ENCODE assay signal across 8 mouse cellular contexts in genomic region chr10:81385603-81386306, GRCm38 (mm10). TPM values are rescaled to one million over a fixed set of nuclear protein-coding genes. Genes with fewer than 3 reads are reported as not detected.
A peak's percentile ranks its signal among the peaks of the same experiment; 100 is the strongest.
DNase-seq lines count a peak whose midpoint lies in the region; ATAC-seq and TF ChIP-seq lines count a peak whose summit lies in the region.

No protein-coding gene starts in this region.

- peaks cover 37% of the 10 kb centered on the region for H3K36me3 ChIP-seq in heart, embryonic 13.5 days
- peaks cover 56% of the 10 kb centered on the region for H3K36me3 ChIP-seq in G1E (replicated peaks)
- peaks cover 22% of the 10 kb centered on the region for H3K36me3 ChIP-seq in forebrain, embryonic 15.5 days
- H3K36me3 ChIP-seq in macrophage (ENCODE audit: inconsistent target) = peaks cover 22% of the 10 kb centered on the region; the same call in 1 of the 2 replicates

- H3K4me1 ChIP-seq in heart, embryonic 13.5 days = peaks cover 41% of the 10 kb centered on the region
- peaks cover 71% of the 10 kb centered on the region for H3K4me1 ChIP-seq in G1E (ENCODE audit: insufficient read depth, low read depth, low read length)
- H3K4me1 ChIP-seq in forebrain, embryonic 15.5 days = peaks cover 18% of the 10 kb centered on the region

- WGBS in heart, embryonic 13.5 days = 74% methylated on average over 22 of the region's 22 CpGs
- 84% methylated on average over 22 of the region's 22 CpGs for WGBS in forebrain, embryonic 15.5 days
- 86% methylated on average over 22 of the region's 22 CpGs for WGBS in macrophage (ENCODE audit: missing documents)

- H3K4me2 ChIP-seq in heart, embryonic 13.5 days = peak overlapping the region; percentile 92
- peak overlapping the region; percentile 96 for H3K4me2 ChIP-seq in forebrain, embryonic 15.5 days (replicated peaks)

- no peak overlapping the region for H3K27ac ChIP-seq in heart, embryonic 13.5 days (replicated peaks)
- no peak overlapping the region for H3K27ac ChIP-seq in forebrain, embryonic 15.5 days (replicated peaks)
- no peak overlapping the region for H3K27ac ChIP-seq in macrophage

- peak overlapping the region; percentile 89 for H3K4me3 ChIP-seq in heart, embryonic 13.5 days
- H3K4me3 ChIP-seq in G1E (ENCODE audit: low read depth, low read length) (peak overlapping the region; percentile 97), macrophage (ENCODE audit: inconsistent target) (peak overlapping the region; percentile 100; the same call in 1 of the 2 replicates)
- peak overlapping the region; percentile 93 for H3K4me3 ChIP-seq in forebrain, embryonic 15.5 days

- ATAC-seq in heart, embryonic 13.5 days (ENCODE audit: extremely low read depth, insufficient number of reproducible peaks, low FRiP score, low TSS enrichment) = no peak
- no peak for ATAC-seq in G1E (ENCODE audit: extremely low read depth, insufficient number of reproducible peaks, low FRiP score, poor library complexity, severe bottlenecking)
- ATAC-seq in forebrain, embryonic 15.5 days (replicated peaks) = no peak

- intact Hi-C loops in gastrocnemius, postnatal 14 days (cut with DNase I; ENCODE audit: low total_unique reads) = loop anchor here (5.0 kb wide), 1 partner anchor 67 kb away; no protein-coding TSS in a partner anchor

- H3K9me3 ChIP-seq in heart, embryonic 13.5 days = no peaks in the 10 kb centered on the region
- H3K9me3 ChIP-seq in G1E (replicated peaks) = no peaks in the 10 kb centered on the region
- H3K9me3 ChIP-seq in forebrain, embryonic 15.5 days = no peaks in the 10 kb centered on the region

- peak overlapping the region; percentile 93 for H3K9ac ChIP-seq in heart, embryonic 13.5 days
- no peak overlapping the region for H3K9ac ChIP-seq in forebrain, embryonic 15.5 days (replicated peaks)

- H3K27me3 ChIP-seq in heart, embryonic 13.5 days (replicated peaks) = no peaks in the 10 kb centered on the region
- H3K27me3 ChIP-seq in G1E (ENCODE audit: insufficient read depth, low read length) = no peaks in the 10 kb centered on the region
- no peaks in the 10 kb centered on the region for H3K27me3 ChIP-seq in forebrain, embryonic 15.5 days

- H3K79me2 ChIP-seq in macrophage (ENCODE audit: inconsistent target) = peaks cover 32% of the 10 kb centered on the region

- no peak for TF ChIP-seq CTCF in G1E (IDR thresholded peaks at IDR 0.05; ENCODE audit: low read depth, low read length)

- no peak for DNase-seq in heart, adult 9 months (ENCODE audit: low spot score in 2 of 2)
- no peak for DNase-seq in G1E (ENCODE audit: low spot score)
- DNase-seq in gastrocnemius, postnatal 14 days = no peak
- DNase-seq in spleen, postnatal 14 days (ENCODE audit: low spot score in 2 of 2) = no peak
- DNase-seq in right cerebral cortex, postnatal 4 days = no peak

RNA-seq across cellular contexts. Expression of gene Gm48551, which starts 1.5 kb away (rescaled TPM):
- polyA plus RNA-seq in heart, embryonic 13.5 days (2015; fragmentation: Nextera tagmentation; extraction: Ambion mirVana) = 2.1 and 2.3 TPM in 2 replicates
- 1.1 TPM in 1 of 2 replicates, not detected in the other for total RNA-seq in G1E (2014; fragmentation: Nextera tagmentation)
- 2.6 and 4.1 TPM in 2 replicates for total RNA-seq in G1E (2017)
- 0.72 and 1.3 TPM in 2 replicates for polyA plus RNA-seq in G1E (2012)
- 5.4 and 6.6 TPM in 2 replicates for polyA plus RNA-seq in forebrain, embryonic 15.5 days (2015; fragmentation: Nextera tagmentation; extraction: Ambion mirVana)
- 1 to 10 TPM in 22 of 26 experiments, under 1 TPM in 3, not detected in 1; 0.38 to 4.3 (median 2.4) TPM for total RNA-seq in macrophage (2018; cell fraction: chromatin; rRNA removed)
- total RNA-seq in macrophage (2018; cell fraction: cytosol; rRNA removed) = 1 to 10 TPM in 1 of 26 experiments, under 1 TPM in 25; 0.15 to 1.2 (median 0.53) TPM
- total RNA-seq in macrophage (2018; cell fraction: nucleus; rRNA removed) = 1 to 10 TPM in 25 of 26 experiments, under 1 TPM in 1; 0.81 to 7.0 (median 2.7) TPM
- 0.07 to 1.0 TPM (median 0.46 TPM) in 3 replicates for polyA plus RNA-seq in macrophage (2018)
- under 1 TPM; 0.41 to 0.47 TPM for total RNA-seq in gastrocnemius, postnatal 14 days (2021)

RNA-seq across cellular contexts. Expression of gene Dohh, which starts 1.5 kb away (rescaled TPM):
- 69.7 and 73.6 TPM in 2 replicates for polyA plus RNA-seq in heart, embryonic 13.5 days (2015; fragmentation: Nextera tagmentation; extraction: Ambion mirVana)
- total RNA-seq in G1E (2014; fragmentation: Nextera tagmentation) (9.6 and 11.9 TPM in 2 replicates), G1E (2017) (60.4 and 69.7 TPM in 2 replicates)
- polyA plus RNA-seq in G1E (2012) (186 and 220 TPM in 2 replicates), macrophage (2018) (21.0 to 48.1 TPM (median 32.0 TPM) in 3 replicates)
- 88.2 and 89.0 TPM in 2 replicates for polyA plus RNA-seq in forebrain, embryonic 15.5 days (2015; fragmentation: Nextera tagmentation; extraction: Ambion mirVana)
- total RNA-seq in macrophage (2018; cell fraction: chromatin; rRNA removed) = 10 to 100 TPM in 20 of 26 experiments, 1 to 10 TPM in 6; 5.0 to 26.5 (median 14.1) TPM
- total RNA-seq in macrophage (2018; cell fraction: cytosol; rRNA removed) = 10 to 100 TPM; 21.6 to 41.1 (median 29.6) TPM
- 10 to 100 TPM in 24 of 26 experiments, 1 to 10 TPM in 2; 9.0 to 30.8 (median 16.6) TPM for total RNA-seq in macrophage (2018; cell fraction: nucleus; rRNA removed)
- 10 to 100 TPM; 38.6 to 39.8 TPM for total RNA-seq in gastrocnemius, postnatal 14 days (2021)

RNA-seq across cellular contexts. Expression of gene Gm48552, which starts 3.0 kb away (rescaled TPM):
- polyA plus RNA-seq in heart, embryonic 13.5 days (2015; fragmentation: Nextera tagmentation; extraction: Ambion mirVana) = 0.82 and 1.1 TPM in 2 replicates
- 1.2 and 3.1 TPM in 2 replicates for total RNA-seq in G1E (2014; fragmentation: Nextera tagmentation)
- 0.38 and 0.93 TPM in 2 replicates for total RNA-seq in G1E (2017)
- 7.2 and 7.4 TPM in 2 replicates for polyA plus RNA-seq in G1E (2012)
- 2.9 and 3.1 TPM in 2 replicates for polyA plus RNA-seq in forebrain, embryonic 15.5 days (2015; fragmentation: Nextera tagmentation; extraction: Ambion mirVana)
- total RNA-seq in macrophage (2018; cell fraction: chromatin; rRNA removed) = 1 to 10 TPM in 17 of 26 experiments, not detected in 9; 1.1 to 5.7 (median 2.3) TPM
- total RNA-seq in macrophage (2018; cell fraction: cytosol; rRNA removed) = 1 to 10 TPM in 1 of 26 experiments, under 1 TPM in 7, not detected in 18; 0.22 to 1.1 (median 0.36) TPM
- 1 to 10 TPM in 9 of 26 experiments, under 1 TPM in 1, not detected in 16; 0.63 to 8.6 (median 2.8) TPM for total RNA-seq in macrophage (2018; cell fraction: nucleus; rRNA removed)
- polyA plus RNA-seq in macrophage (2018) = 0.57 TPM in 1 of 3 replicates, not detected in the others
- total RNA-seq in gastrocnemius, postnatal 14 days (2021) = under 1 TPM in 1 of 2 experiments, not detected in 1; 0.80 TPM

RNA-seq across cellular contexts. Expression of gene Smim24, which starts 7.1 kb away (rescaled TPM):
- polyA plus RNA-seq in heart, embryonic 13.5 days (2015; fragmentation: Nextera tagmentation; extraction: Ambion mirVana) = 2.7 and 3.1 TPM in 2 replicates
- total RNA-seq in G1E (2014; fragmentation: Nextera tagmentation) (6.5 and 13.8 TPM in 2 replicates), G1E (2017) (1.9 and 3.5 TPM in 2 replicates)
- polyA plus RNA-seq in G1E (2012) (1.6 and 1.8 TPM in 2 replicates), macrophage (2018) (9.6 to 21.8 TPM (median 14.6 TPM) in 3 replicates)
- 1.2 and 1.8 TPM in 2 replicates for polyA plus RNA-seq in forebrain, embryonic 15.5 days (2015; fragmentation: Nextera tagmentation; extraction: Ambion mirVana)
- 1 to 10 TPM in 19 of 26 experiments, under 1 TPM in 2, not detected in 5; 0.62 to 6.3 (median 2.6) TPM for total RNA-seq in macrophage (2018; cell fraction: chromatin; rRNA removed)
- 10 to 100 TPM in 25 of 26 experiments, 1 to 10 TPM in 1; 9.7 to 17.7 (median 13.3) TPM for total RNA-seq in macrophage (2018; cell fraction: cytosol; rRNA removed)
- 10 to 100 TPM in 1 of 26 experiments, 1 to 10 TPM in 25; 1.4 to 11.8 (median 5.5) TPM for total RNA-seq in macrophage (2018; cell fraction: nucleus; rRNA removed)
- under 1 TPM; 0.45 to 0.91 TPM for total RNA-seq in gastrocnemius, postnatal 14 days (2021)

RNA-seq across cellular contexts. Expression of gene Fzr1, which starts 7.4 kb away (rescaled TPM):
- polyA plus RNA-seq in heart, embryonic 13.5 days (2015; fragmentation: Nextera tagmentation; extraction: Ambion mirVana) = 72.2 and 78.1 TPM in 2 replicates
- total RNA-seq in G1E (2014; fragmentation: Nextera tagmentation) (29.7 and 65.2 TPM in 2 replicates), G1E (2017) (15.8 and 22.8 TPM in 2 replicates)
- polyA plus RNA-seq in G1E (2012) (88.9 and 96.2 TPM in 2 replicates), macrophage (2018) (12.9 to 17.0 TPM (median 15.3 TPM) in 3 replicates)
- polyA plus RNA-seq in forebrain, embryonic 15.5 days (2015; fragmentation: Nextera tagmentation; extraction: Ambion mirVana) = 133 and 135 TPM in 2 replicates
- 10 to 100 TPM; 37.1 to 93.5 (median 67.0) TPM for total RNA-seq in macrophage (2018; cell fraction: chromatin; rRNA removed)
- 10 to 100 TPM; 14.6 to 29.0 (median 20.0) TPM for total RNA-seq in macrophage (2018; cell fraction: cytosol; rRNA removed)
- 10 to 100 TPM; 20.2 to 46.0 (median 34.3) TPM for total RNA-seq in macrophage (2018; cell fraction: nucleus; rRNA removed)
- total RNA-seq in gastrocnemius, postnatal 14 days (2021) = 10 to 100 TPM; 11.9 to 15.4 TPM
